Mouse (Mus musculus): ENCODE measurements around the gene Slc4a5.
A peak's percentile ranks its signal among the peaks of the same experiment; 100 is the strongest.

Slc4a5 gene

GRCm38 (mm10) chr6:83231486-83231885 lies 11.9 kb downstream of the Slc4a5 start:
- no peak for DNase-seq (ENCODE audit: low read depth in 1 of 2, low spot score in 2 of 2)

DNA sequence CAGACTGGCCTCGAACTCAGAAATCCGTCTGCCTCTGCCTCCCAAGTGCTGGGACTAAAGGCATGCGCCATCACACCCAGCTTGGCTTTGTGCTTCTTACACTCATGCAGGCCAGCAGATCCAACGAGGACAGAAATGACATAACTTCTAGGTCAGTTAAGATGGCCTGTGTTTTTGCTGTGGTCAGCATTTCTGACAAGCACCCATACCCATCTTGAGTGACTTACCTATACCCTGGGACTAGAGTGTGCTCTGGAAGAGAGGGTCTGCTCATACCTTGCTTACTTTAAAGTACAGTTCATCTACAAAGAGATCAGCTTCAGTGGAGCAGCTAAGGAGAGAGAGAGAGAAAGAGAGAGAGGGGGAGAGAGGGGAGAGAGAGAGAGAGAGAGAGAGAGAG lies 13.7 kb downstream of the Slc4a5 start:
- no peak for DNase-seq (ENCODE audit: low read depth in 1 of 2, low spot score in 2 of 2)

- no peak for DNase-seq (ENCODE audit: low read depth in 1 of 2, low spot score in 2 of 2)
These were observed 14.7 kb downstream of the Slc4a5 start for GRCm38 (mm10) chr6:83234280-83234741.

DNA sequence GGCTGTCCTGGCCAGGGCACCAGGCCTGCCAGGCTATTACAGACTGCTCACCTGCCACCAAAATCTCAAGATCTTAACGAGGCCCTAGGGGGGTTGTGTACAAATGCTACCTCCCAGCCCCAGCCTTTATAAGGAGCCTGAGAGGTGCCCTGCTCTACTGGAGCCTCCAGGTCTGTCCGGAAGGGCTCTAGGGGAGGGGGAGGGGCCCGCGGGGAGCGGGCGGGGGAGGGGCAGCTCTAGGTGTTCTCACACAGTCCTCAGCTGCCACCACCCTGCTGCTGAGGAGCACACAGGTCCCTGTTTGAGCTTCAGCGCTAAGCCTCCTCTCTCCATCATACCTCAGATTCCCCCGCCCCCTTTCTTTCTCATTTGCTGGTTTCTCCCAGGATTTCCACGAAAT lies 17.5 kb downstream of the Slc4a5 start:
- DNase-seq (ENCODE audit: low read depth in 1 of 2, low spot score in 2 of 2): no peak

GRCm38 (mm10) chr6:83244422-83245061 lies 24.9 kb downstream of the Slc4a5 start:
- no peak for DNase-seq (ENCODE audit: low read depth in 1 of 2, low spot score in 2 of 2)

GRCm38 (mm10) chr6:83245134-83245533 lies 25.5 kb downstream of the Slc4a5 start:
- DNase-seq (ENCODE audit: low read depth in 1 of 2, low spot score in 2 of 2): no peak

DNA sequence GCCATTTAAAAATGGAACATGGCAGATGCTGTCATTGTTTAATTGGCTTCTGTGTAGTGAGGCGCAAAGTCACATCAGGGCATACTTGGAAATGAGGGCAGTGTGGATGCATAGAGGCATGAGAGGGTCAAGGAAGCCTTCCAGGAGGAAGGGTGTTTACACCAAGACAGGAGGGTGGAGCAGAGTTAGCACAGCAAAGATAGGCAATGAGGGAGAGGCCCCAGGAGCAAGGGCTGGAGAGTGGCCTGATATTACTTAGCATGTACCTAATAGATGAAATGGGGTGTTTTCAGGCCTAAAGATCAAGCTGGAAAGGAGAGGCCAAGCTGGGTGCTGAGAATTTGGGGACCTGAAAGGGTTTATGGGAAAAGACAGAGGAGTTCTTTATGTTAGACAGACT lies 26.4 kb downstream of the Slc4a5 start:
- no peak for DNase-seq (ENCODE audit: low read depth in 1 of 2, low spot score in 2 of 2)

DNA sequence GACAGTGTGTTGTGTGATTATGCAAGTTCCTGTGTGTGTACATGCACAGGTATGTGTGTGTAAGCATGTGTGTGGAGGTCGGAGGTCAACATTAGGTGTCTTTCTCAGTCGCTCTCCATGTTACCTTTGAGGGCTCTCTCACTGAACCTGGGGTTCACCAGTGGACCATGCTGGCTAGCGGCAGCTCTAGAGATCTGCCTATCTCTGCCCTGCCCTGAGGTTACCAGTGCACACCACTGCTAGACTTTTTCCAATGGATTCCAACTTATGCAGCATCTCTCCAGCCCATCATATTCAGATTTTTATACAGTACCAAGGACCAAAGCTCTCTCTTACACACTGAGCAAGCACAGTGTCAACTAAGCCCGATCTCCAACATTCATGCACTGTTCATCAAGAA lies 27.1 kb downstream of the Slc4a5 start:
- DNase-seq (ENCODE audit: low read depth in 1 of 2, low spot score in 2 of 2): no peak

- no peak for DNase-seq (ENCODE audit: low read depth in 1 of 2, low spot score in 2 of 2)
These were observed 27.5 kb downstream of the Slc4a5 start for GRCm38 (mm10) chr6:83247153-83247552.

GRCm38 (mm10) chr6:83254242-83254641 lies 34.6 kb downstream of the Slc4a5 start:
- no peak for DNase-seq (ENCODE audit: low read depth in 1 of 2, low spot score in 2 of 2)

DNA sequence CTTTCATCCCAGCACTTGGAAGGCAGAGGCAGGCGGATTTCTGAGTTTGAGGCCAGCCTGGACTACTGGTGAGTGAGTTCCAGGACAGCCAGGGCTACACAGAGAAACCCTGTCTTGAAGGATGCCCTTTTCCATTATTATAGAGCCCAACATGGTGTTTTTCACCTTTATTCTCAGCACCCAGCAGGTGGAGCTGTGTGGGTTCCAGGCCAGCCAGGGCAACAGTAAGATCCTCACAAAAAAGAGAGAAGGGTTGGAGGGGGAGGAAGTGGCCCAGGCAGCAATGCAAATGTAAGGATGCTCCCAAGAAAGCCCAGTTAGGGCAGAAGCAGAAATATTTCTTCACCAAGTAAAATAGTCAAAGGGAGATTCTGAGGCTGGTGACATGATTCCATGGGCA lies 44.9 kb downstream of the Slc4a5 start:
- DNase-seq (ENCODE audit: low read depth in 1 of 2, low spot score in 2 of 2): no peak

DNA sequence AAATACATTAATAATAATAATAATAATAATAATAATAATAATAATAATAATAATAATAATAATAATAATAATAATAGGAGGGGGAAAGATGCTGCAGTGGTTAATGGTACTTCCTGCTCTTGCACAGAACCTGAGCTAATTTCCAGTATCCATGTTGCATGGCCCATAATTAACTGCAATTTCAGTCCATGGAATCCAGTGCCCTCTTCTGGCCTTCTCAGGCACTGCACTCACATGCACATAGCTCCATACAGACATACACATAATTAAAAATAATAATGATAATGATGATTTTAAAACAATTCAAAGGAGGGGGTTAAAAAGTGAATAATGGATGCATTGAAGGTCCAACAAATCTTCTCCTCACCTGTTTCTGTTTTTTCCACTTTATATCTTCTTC lies 45.6 kb downstream of the Slc4a5 start:
- DNase-seq (ENCODE audit: low read depth in 1 of 2, low spot score in 2 of 2): no peak

- no peak for DNase-seq (ENCODE audit: low read depth in 1 of 2, low spot score in 2 of 2)
These were observed 46.0 kb downstream of the Slc4a5 start for GRCm38 (mm10) chr6:83265653-83266052.

DNA sequence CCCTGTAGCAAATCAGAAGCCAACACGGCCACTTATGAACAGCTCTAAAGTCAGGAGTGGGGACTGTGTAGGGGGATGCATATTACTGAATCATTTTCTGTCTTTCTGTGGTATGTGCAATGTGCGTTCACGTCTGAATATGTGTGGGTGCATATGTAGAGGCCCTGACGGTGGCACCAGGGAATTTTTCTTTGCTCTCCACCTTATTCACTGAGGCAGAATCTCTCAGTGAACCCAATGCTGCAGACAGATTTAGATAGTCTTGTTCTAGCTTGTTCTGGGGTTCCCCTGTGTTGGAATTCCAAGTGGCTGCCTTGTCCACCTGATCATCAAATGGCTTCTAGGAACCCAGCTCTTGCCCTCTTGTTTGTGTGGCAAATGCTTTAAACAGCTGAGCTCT lies 48.0 kb downstream of the Slc4a5 start:
- no peak for DNase-seq (ENCODE audit: low read depth in 1 of 2, low spot score in 2 of 2)

DNA sequence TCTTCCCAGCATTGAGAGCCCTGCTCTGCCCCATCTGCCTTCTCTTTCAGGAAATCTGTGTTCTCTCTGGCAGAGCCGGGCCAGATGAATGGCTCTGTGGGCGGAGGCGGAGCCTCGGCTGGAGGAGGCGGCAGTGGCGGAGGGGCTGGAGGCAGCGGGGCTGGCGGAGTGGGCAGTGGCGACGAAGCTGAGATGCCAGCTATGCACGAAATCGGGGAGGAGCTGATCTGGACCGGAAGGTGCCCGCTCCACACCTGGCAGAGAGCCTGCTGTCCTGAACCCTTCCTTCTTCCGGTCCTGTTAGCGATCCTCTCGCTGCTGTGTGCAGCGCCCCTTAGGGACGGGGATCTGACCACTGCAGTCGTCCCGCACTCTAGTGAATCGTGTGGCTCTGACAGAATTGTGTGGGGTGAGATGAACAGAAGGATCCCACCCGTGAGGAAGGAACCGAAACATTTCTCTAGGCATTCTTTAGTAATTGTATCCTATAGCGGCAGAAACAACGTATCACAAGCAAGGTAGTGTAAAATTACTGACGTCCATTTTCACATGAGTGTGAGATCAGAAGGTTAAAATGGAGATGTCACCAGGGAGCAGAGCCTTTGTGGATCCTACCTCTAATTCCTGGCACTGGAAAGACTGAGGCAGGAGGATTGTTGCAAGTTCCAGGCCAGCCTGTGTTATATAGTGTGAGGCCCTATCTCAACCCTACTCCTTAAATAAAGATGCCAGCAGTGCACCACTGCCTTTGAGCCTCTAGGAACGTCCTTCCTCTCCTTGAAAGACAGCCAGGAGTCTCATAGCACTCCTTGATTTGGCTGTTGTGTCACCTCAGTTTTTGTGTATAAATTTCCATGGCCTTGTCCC lies 48.7 kb downstream of the Slc4a5 start:
- peak; percentile 36 to 42 for DNase-seq (ENCODE audit: low read depth in 1 of 2, low spot score in 2 of 2)

- DNase-seq (ENCODE audit: low read depth in 1 of 2, low spot score in 2 of 2): peak; percentile 69
These were observed 54.1 kb downstream of the Slc4a5 start for GRCm38 (mm10) chr6:83273733-83274132.

DNA sequence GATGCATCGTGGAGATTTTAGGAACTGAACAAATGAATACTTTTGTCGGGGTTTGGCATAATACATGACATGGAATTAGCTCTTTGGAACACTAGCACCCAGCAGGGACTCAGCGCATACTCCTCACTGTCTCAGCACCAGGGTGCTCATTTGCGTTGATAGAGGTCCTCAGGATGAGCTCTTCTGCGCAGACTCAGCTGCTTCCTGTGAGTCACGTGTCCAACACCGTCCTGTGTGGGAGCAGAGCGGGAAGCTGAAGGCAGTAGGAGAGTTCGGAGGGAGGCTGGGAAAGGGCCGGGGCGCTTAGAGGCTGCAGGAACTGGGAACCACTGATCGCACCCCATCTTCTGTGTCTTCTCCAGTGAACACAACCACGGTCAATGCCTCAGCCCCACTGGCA lies 57.5 kb downstream of the Slc4a5 start:
- no peak for DNase-seq (ENCODE audit: low read depth in 1 of 2, low spot score in 2 of 2)

DNA sequence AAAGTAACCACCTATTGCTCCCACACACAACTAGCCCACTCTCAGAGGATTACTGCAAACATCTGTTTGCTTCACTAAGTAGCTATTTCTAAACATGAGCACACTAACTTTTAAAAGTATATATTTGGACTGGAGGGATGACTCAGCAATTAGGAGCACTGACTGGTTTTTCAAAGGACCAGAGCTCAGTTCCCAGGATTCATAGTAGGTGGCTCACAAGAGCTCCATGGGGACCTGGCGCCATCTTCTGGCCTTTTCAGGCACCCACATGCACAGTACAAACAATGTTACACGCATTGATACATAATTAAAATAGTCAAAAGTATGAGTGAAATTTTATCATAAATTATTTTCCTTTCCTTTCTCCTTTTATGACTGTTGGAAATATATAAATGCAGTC lies 59.3 kb downstream of the Slc4a5 start:
- DNase-seq (ENCODE audit: low read depth in 1 of 2, low spot score in 2 of 2): no peak

DNA sequence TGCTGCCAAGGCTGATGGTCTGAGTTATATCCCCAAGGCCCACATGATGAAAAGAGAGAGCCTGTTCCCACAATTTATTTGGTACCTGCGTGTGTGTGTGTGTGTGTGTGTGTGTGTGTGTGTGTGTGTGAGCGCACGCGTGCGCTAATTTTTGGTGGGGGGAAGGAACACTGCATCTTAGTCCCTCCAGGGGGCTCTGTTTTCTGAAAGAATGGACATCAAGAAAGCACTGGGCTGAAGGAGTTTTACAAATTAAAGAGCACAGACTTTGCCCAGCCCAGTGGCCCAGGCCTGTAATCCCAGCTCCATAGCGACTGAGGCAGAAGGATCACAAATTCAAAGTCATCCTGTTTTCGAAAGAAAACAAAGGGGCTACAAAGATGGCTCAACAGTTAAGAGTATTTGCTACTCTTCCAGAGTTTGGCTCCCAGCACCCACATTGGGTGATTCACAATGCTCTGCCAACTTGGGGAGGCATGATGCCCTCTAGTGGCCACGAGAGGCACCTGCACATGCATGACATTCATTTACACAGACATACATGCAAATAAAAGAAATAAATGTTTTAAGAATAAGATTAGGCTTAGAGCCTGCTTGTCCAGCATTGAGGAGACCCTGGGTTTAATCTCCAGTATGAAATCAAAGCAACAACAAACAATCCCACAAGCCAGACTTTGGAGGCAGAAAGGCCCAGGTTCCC lies 60.8 kb downstream of the Slc4a5 start:
- no peak for DNase-seq (ENCODE audit: low read depth in 1 of 2, low spot score in 2 of 2)

DNA sequence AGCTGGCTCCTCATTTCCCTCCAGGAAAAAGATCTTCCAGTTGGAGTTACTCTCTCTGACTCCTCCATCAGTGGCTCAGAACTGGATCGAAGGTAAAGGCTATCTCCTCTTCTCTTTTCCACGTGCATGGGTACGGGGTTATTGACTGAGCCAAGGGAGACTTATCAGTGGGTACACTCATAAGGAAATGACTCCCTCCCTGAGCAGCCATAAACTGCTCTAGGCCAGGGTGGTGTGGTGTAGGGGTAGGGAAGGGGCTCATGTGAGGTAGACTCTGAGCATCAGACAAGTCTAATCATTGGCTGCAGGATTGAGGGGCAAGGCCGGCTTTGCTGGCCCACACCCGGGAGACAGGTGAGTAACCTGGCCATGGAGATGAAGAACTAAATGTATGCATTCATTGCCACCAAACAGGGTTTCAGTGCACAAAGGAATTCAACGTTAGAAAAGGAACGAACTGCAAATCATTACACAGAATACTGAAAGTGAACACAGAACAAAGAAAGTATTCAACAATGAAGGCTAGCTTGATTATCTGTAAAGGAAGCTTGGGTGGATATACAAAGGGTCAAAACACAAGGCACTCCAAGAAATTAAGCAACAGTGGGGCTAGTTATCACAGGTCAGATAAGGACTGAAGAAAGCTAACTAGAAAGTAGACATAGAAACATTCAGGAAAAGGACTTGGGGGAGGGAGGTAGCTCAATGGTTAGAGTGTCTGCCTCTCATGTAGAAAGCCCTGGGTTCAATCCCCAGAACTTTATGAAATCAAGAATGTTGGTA lies 81.0 kb downstream of the Slc4a5 start:
- no peak for DNase-seq (ENCODE audit: low read depth in 1 of 2, low spot score in 2 of 2)

GRCm38 (mm10) chr6:83301294-83301693 lies 81.7 kb downstream of the Slc4a5 start:
- no peak for DNase-seq (ENCODE audit: low read depth in 1 of 2, low spot score in 2 of 2)
